Mouse (Mus musculus) thymus, adult 2 months (tissue): ENCODE measurements around the gene Marc2. TPM values are rescaled to one million over a fixed set of nuclear protein-coding genes. Genes with fewer than 3 reads are reported as not detected.

ENCODE experiments used
- DNase-seq: peaks from one replicate; pipeline ENCODE4 v3.0.0; 2021
- H3K27ac ChIP-seq: fragments of 200-500 bp; 2 replicates; pipeline ENCODE4 v1.5.1; 2012; ENCODE audit warnings: low read length, control low read depth; ENCODE audit not compliant: control insufficient read depth, insufficient read depth
- H3K27me3 ChIP-seq: fragments of 200-500 bp; 2 replicates; pipeline ENCODE4 v1.6.1; 2012; ENCODE audit warnings: mild to moderate bottlenecking, low read length, moderate library complexity, mixed read lengths; ENCODE audit not compliant: control insufficient read depth, insufficient read depth
- H3K36me3 ChIP-seq: fragments of 200-500 bp; 2 replicates; pipeline ENCODE4 v1.6.1; 2012; ENCODE audit warnings: mild to moderate bottlenecking, low read length, moderate library complexity; ENCODE audit not compliant: control insufficient read depth, insufficient read depth
- H3K4me1 ChIP-seq: fragments of 200-500 bp; replicated peaks from 2 replicates; pipeline ENCODE4 v1.6.1; 2012; ENCODE audit warnings: low read length; ENCODE audit not compliant: control insufficient read depth, insufficient read depth
- H3K4me3 ChIP-seq: fragments of 200-500 bp; 2 replicates; pipeline ENCODE4 v1.5.1; 2012; ENCODE audit warnings: mild to moderate bottlenecking, low read length, control low read depth, moderate library complexity; ENCODE audit not compliant: control insufficient read depth, insufficient read depth
- CTCF ChIP-seq: fragments of 200-500 bp; IDR thresholded peaks from 2 replicates; pipeline ENCODE4 v1.5.1; 2012; ENCODE audit warnings: mild to moderate bottlenecking, control low read depth, low read length, moderate library complexity, borderline replicate concordance; ENCODE audit not compliant: control insufficient read depth, poor library complexity, insufficient read depth; ENCODE audit errors: extremely low read depth
- POLR2A ChIP-seq: fragments of 200-500 bp; IDR thresholded peaks from 2 replicates; pipeline ENCODE4 v1.6.1; 2012; ENCODE audit warnings: mild to moderate bottlenecking, low read length, control low read depth, moderate library complexity; ENCODE audit not compliant: control insufficient read depth, poor library complexity, insufficient read depth; ENCODE audit errors: extremely low read depth
- WGBS: fragments of 180-500 bp; shearing (Covaris S2); methylation state at CpG from one replicate; pipeline ENCODE4 v1.1.7; 2018; 5-methylcytosine and 5-hydroxymethylcytosine counted together
- polyA plus RNA-seq: library from polyadenylated mRNA; depleted of rRNA; stranded (reverse); fragments of >200 nt; gene quantifications from 2 replicates; pipeline ENCODE4 v1.2.3, GENCODE M21; 2012

Marc2 gene
- polyA plus RNA-seq, 1 experiment: 76.3 TPM

DNA sequence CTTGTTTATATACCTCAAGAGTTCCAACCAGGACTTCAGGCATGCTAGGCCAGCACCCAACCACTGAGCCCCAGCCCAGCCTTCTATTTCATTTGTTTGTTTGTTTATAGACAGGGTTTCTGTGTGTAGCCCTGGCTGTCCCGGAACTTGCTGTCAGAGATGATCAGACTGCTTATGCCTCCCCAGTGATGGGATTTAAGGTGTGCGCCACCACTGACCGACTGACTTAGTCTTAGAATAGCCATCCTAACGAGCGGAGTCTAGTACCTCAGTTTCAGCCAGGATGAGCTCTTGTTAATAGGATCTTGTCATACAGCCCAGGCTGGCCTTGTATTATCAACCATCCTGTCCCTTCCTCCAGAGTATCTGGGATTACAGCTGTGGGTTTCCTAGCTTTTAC, 35.0 kb upstream of the Marc2 start:
- WGBS: 96% methylated on average over 5 of the region's 5 CpGs
- Histone ChIP-seq H3K27me3 (peaks cover 13% of the 10 kb centered on the region), H3K36me3 (no peaks in the 10 kb centered on the region), H3K27ac (no peak overlapping the region), H3K4me1 (no peaks in the 10 kb centered on the region), H3K4me3 (no peak overlapping the region)
- DNase-seq: no peak
- TF ChIP-seq POLR2A: no peak
- TF ChIP-seq CTCF: no peak

DNA sequence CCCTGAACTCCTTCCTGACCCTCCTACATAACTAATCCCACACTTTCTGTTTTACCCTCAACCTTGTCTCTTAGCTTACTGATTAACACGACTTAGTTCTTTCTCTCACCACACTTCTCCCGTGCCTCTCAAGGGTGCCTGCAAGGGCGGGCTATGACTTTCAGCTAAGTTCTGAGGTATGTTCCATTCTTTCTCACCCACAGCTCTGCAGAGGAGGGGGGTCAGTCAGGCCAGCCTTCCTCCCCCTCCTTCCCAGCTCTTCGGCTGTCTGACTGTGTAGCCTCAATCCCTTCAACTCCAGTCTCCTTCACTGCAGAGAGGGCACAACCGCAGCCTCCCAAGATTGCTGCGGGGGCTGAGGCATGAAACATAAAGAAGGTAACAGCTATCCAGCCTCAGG, 32.6 kb upstream of the Marc2 start:
- Histone ChIP-seq H3K4me3 (no peak overlapping the region), H3K27me3 (peaks cover 13% of the 10 kb centered on the region), H3K4me1 (no peaks in the 10 kb centered on the region), H3K36me3 (no peaks in the 10 kb centered on the region), H3K27ac (no peak overlapping the region)
- DNase-seq: no peak
- TF ChIP-seq CTCF (no peak), POLR2A (no peak)
- 90% methylated on average over 6 of the region's 6 CpGs for WGBS

DNA sequence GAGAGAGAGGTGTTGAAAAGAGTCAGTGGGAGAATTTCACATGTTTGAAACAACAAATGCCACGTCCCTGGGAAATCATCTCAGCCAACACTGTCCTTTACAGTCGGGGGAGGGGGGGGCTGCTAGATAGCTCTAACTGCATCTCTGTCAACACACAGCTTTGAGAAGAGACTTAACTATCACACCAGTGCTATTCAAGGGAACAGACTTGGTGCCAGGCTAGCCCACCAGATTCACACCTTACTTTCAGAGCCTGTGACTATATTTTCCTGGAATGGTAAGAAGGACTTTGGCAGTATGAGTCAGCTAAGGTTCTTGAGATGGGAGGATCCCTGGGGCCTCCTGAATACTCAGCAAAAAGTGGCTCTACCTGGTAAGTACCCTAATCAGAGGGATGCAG, 31.1 kb upstream of the Marc2 start:
- Histone ChIP-seq H3K27ac (no peak overlapping the region), H3K36me3 (no peaks in the 10 kb centered on the region), H3K4me3 (no peak overlapping the region), H3K27me3 (peaks cover 9% of the 10 kb centered on the region), H3K4me1 (no peaks in the 10 kb centered on the region)
- WGBS: 75% methylated on average over 2 of the region's 2 CpGs
- TF ChIP-seq POLR2A: no peak
- no peak for TF ChIP-seq CTCF
- DNase-seq: no peak

DNA sequence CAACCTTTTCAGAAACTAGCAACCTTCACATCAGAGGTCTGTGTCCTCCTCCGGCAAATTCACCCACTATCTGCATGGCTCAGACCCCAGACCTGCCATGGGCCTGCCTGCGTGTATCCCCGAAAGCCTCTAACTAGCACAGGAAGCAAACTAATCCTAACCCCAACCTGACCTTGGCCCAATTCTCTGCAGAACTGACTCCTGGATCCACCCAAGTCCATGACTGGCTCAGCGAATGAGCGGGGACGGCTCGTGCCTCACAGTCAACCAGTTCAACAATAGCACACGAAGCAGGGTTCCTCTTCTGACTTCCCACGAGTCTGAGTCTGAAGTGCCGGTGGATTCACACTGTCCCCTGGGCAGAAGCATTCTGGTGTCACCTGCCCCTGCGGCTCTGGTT, 27.7 kb upstream of the Marc2 start:
- Histone ChIP-seq H3K4me1 (no peaks in the 10 kb centered on the region), H3K4me3 (no peak overlapping the region), H3K36me3 (no peaks in the 10 kb centered on the region), H3K27ac (no peak overlapping the region), H3K27me3 (no peaks in the 10 kb centered on the region)
- DNase-seq: no peak
- WGBS: 85% methylated on average over 11 of the region's 11 CpGs
- TF ChIP-seq POLR2A: no peak
- TF ChIP-seq CTCF: no peak

DNA sequence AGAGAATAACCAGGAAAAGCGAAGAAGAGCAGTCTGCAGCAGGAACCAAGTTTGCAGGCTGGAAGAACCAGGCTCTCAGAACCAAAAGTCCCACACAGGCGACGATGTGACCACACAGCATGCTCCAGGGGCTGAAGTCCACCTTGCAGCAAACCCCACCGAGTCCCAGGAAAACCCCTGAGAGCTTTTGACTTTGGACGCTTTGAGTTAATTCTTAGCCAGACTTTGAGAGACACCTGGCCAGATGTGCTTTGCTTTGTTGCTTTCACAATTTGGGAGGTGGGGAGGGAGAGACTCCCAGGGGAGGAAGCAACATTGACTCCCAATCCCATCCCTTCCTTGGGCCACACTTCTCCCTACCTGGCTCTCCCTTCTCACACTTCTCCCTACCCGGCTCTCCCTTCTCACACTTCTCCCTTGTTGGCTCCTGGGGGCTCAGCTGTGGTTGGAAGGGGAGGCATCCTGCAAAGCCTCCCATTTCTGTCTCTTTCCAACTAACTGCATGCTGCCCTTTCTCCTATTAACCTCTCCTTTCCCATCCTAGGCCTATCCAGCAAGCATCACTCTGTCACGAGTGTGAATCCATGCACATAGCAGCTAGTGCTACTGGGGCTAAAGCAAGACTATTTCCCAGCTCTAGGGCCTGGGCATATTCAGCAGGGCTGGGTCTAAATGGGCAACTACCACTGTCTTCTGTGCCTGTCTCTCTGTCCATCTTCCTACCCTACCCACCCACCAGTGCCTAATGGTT, 26.0 kb upstream of the Marc2 start:
- no peaks in the 10 kb centered on the region for H3K36me3 ChIP-seq
- no peak for TF ChIP-seq CTCF
- no peak for TF ChIP-seq POLR2A
- H3K4me3 ChIP-seq: no peak overlapping the region
- H3K4me1 ChIP-seq: no peaks in the 10 kb centered on the region
- no peak for DNase-seq
- H3K27me3 ChIP-seq: no peaks in the 10 kb centered on the region
- H3K27ac ChIP-seq: no peak overlapping the region
- 92% methylated on average over 7 of the region's 7 CpGs for WGBS

DNA sequence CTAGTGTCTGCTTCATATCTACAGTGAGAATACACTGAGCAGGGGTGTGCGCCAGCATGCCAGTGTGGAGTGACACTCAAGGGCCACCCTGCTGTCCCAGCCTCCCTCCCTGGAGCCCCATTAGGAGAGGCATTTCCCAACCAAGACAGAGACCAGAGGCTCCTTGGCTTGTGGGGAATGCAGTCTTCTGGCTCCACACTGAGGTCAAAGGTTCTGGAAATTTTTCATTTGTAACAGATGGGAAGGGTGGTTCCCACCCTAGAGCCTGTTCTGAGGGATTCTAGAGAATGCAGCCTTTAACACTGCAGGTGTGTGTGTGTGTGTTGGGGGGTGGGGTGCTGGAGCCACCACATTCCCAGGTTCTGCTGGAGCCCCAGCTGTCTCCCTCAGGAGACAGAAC, 25.3 kb upstream of the Marc2 start:
- Histone ChIP-seq H3K27ac (no peak overlapping the region), H3K36me3 (no peaks in the 10 kb centered on the region), H3K4me3 (no peak overlapping the region), H3K27me3 (no peaks in the 10 kb centered on the region), H3K4me1 (no peaks in the 10 kb centered on the region)
- DNase-seq: no peak
- no peak for TF ChIP-seq POLR2A
- TF ChIP-seq CTCF: no peak
- WGBS: 92% methylated on average over 1 of the region's 1 CpGs

DNA sequence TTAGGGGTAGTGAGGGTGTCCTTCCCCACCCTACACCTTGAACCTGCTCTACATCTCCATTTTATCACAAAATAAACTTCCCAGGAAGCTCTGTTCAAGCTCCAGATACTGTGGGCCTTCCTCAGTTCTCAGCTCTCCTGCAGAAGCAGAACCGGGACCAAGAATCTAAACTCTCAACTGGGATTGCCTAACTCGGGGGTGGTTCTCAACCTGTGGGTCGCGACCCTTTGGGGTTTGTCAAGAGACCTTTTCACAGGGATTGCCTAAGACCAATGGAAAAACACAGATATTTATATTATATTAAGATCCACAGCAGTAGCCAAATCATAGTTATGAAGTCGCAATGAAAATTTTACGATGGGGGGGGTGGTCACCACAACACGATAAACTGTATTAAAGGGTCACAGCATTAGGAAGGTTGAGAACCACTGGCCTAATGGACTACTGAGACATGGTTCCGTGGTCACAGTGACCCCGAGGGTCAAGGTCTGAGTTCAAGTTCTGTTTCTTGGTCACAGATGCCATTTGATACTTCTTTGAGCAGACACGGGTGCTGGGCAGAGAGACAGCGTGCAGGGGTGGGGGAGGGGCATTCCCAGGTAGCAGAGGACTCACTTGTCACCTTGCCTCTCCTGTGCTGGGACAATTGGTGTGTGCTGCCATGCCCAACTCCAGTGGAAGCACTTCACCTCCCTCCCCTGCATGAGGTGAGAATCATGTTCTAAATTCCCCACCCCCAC, 24.6 kb upstream of the Marc2 start:
- TF ChIP-seq POLR2A (no peak), CTCF (no peak)
- 94% methylated on average over 11 of the region's 11 CpGs for WGBS

More for the DNA sequence above, 24.6 kb upstream of the Marc2 start:
- Histone ChIP-seq H3K36me3 (no peaks in the 10 kb centered on the region), H3K27me3 (no peaks in the 10 kb centered on the region), H3K4me1 (no peaks in the 10 kb centered on the region), H3K4me3 (no peak overlapping the region), H3K27ac (no peak overlapping the region)
- DNase-seq: no peak
